Mouse (Mus musculus) kidney, adult 2 months (tissue): ENCODE data around the gene Gm11985.

Experiments used
- CTCF ChIP-seq: fragments of 200-500 bp; conservative IDR thresholded peaks from 2 replicates; pipeline ENCODE4 v1.5.1; 2011; ENCODE audit warnings: low read depth, mild to moderate bottlenecking, control low read depth, low read length, moderate library complexity, mixed read lengths; ENCODE audit not compliant: insufficient read depth, insufficient read length
- POLR2A ChIP-seq: fragments of 200-500 bp; IDR thresholded peaks from one replicate; pipeline ENCODE4 v1.6.1; 2011; ENCODE audit warnings: low read depth, low read length, control low read depth

DNA sequence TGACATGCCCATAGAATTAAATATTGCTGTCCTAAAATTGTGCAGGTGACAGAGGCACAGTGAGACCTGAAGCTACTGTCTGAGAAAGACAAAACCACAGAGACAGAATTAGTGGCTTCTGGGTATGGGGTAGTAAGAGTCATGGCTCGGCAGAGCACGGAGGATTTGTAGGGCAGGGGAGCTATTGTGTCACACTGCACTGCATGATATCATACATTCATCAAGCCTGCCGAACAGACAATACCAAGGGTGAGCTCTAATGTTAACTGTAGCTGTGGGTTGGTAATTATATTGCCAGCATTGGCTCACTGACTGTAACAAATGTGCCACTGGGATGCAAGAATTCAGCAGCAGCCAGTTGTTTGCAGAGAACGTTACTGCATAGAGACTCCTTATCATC, 24.0 kb downstream of the Gm11985 start:
- TF ChIP-seq CTCF = no peak
- TF ChIP-seq POLR2A = no peak
